ENCODE assay signal across 9 mouse cellular contexts in the genomic region with DNA sequence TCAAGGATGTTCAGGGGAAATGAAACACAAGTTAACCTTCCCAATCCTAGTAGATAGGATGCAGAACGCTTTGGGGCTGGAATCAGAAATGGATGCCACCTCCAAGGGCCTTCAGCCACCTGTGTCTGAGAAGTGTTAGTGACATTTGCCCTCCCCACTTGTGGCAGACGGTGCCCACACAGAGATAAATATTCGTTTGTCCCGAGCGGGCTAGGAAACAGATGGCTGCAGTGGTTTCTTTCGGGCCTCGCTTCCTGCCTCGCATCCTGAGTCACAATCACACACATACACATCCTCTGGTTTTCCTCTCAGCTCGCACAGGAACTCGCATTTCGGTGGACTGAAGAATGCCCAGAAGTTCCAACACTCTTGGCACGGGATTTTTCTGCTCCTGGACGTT. TPM values are rescaled to one million over a fixed set of nuclear protein-coding genes. Genes with fewer than 3 reads are reported as not detected.
DNase-seq lines count a peak whose midpoint lies in the region; ATAC-seq lines count a peak whose summit lies in the region.
"Had no signal": no experiment of that assay in that cellular context is flagged by ENCODE, and none has a peak within 500 bp of the region (broad histone marks: within the 10 kb centered on the region; RNA-seq: fewer than 3 reads in every experiment).

No protein-coding gene starts in this region.

- no peaks in the 10 kb centered on the region for H3K36me3 ChIP-seq in kidney, embryonic 15.5 days
- no peaks in the 10 kb centered on the region for H3K36me3 ChIP-seq in forebrain, embryonic 16.5 days (ENCODE audit: control insufficient read depth, insufficient read depth)

- H3K4me1 ChIP-seq in kidney, embryonic 15.5 days: peaks cover 34% of the 10 kb centered on the region
- H3K4me1 ChIP-seq in forebrain, embryonic 16.5 days (replicated peaks; ENCODE audit: control insufficient read depth, insufficient read depth, low read length): peaks cover 4% of the 10 kb centered on the region

- H3K27me3 ChIP-seq in kidney, embryonic 15.5 days: no peaks in the 10 kb centered on the region
- H3K27me3 ChIP-seq in forebrain, embryonic 16.5 days (replicated peaks; ENCODE audit: control insufficient read depth, insufficient read depth, low read length): no peaks in the 10 kb centered on the region
- H3K27me3 ChIP-seq: CH12.LX had no signal

- WGBS in kidney, embryonic 15.5 days: 73% methylated on average over 13 of the region's 13 CpGs
- WGBS in forebrain, embryonic 16.5 days: 90% methylated on average over 13 of the region's 13 CpGs

- ATAC-seq in kidney, embryonic 15.5 days (replicated peaks; ENCODE audit: low FRiP score): no peak
- ATAC-seq in megakaryocyte-erythroid progenitor cell, adult 5-6 weeks (replicated peaks; ENCODE audit: low FRiP score, low TSS enrichment, poor library complexity, severe bottlenecking): peak; percentile 21
- no peak for ATAC-seq in forebrain, embryonic 16.5 days

- no peak overlapping the region for H3K9ac ChIP-seq in kidney, embryonic 15.5 days
- H3K9ac ChIP-seq in forebrain, embryonic 16.5 days (replicated peaks; ENCODE audit: low read depth, low read length): no peak overlapping the region

- no peak overlapping the region for H3K4me2 ChIP-seq in kidney, embryonic 15.5 days
- H3K4me2 ChIP-seq in forebrain, embryonic 16.5 days (ENCODE audit: low read length): no peak overlapping the region

- H3K9me3 ChIP-seq in kidney, embryonic 15.5 days (replicated peaks): no peaks in the 10 kb centered on the region
- no peaks in the 10 kb centered on the region for H3K9me3 ChIP-seq in forebrain, embryonic 16.5 days (ENCODE audit: control insufficient read depth, low read length)

- H3K4me3 ChIP-seq in kidney, embryonic 15.5 days (replicated peaks): no peak overlapping the region
- H3K4me3 ChIP-seq in forebrain, embryonic 16.5 days (replicated peaks; ENCODE audit: low read length): no peak overlapping the region

- peak overlapping the region; percentile 89 for H3K27ac ChIP-seq in kidney, embryonic 15.5 days
- no peak overlapping the region for H3K27ac ChIP-seq in forebrain, embryonic 16.5 days (ENCODE audit: low read length)

- DNase-seq in cerebellum, adult 11-12 months: peak; percentile 21
- DNase-seq in cerebellum, postnatal 10 days: no peak
- DNase-seq in cerebellum, postnatal 36 days: peak; percentile 17 to 23
- DNase-seq in layer of hippocampus, adult 11-12 months (ENCODE audit: low spot score): no peak
- DNase-seq in urinary bladder, adult 18-20 months (ENCODE audit: low spot score in 2 of 2): no peak

RNA-seq across cellular contexts. Expression of gene Rfx8, which starts 13.5 kb away (rescaled TPM):
- 0.31 and 0.51 TPM in 2 replicates for polyA plus RNA-seq in kidney, embryonic 15.5 days (2015; fragmentation: Nextera tagmentation; extraction: Ambion mirVana)
- not detected in 2 replicates for total RNA-seq in megakaryocyte-erythroid progenitor cell, adult 5-6 weeks (2014; fragmentation: Nextera tagmentation)
- total RNA-seq in megakaryocyte-erythroid progenitor cell, adult 5-6 weeks (2017): 0.65 TPM in 1 of 2 replicates, not detected in the other
- 0.20 TPM in 1 of 2 replicates, not detected in the other for polyA plus RNA-seq in forebrain, embryonic 16.5 days (2015; fragmentation: Nextera tagmentation; extraction: Ambion mirVana)
- total RNA-seq: CH12.LX had no signal

Comparison
In these comparisons a context has a peak if more than half of its experiments do, and no peak if none do; other contexts are left out.
1. DNase-seq: peak in cerebellum, adult 11-12 months (single experiment) and cerebellum, postnatal 36 days (2 of 2); none in cerebellum, postnatal 10 days (0 of 2), layer of hippocampus, adult 11-12 months (single experiment) and urinary bladder, adult 18-20 months (0 of 2).